Mouse (Mus musculus) WW6 (cell line): ENCODE data around the gene Nipal4.
"Not testable (repeated sequence)": the region's sequence is repeated elsewhere in the genome, so short reads cannot be mapped to it uniquely, and the experiment has no call there.

Experiments used
- DNase-seq: peaks from one replicate; pipeline ENCODE4 v3.0.0-alpha.2; 2013; ENCODE audit warnings: low read depth, low spot score

Nipal4 gene

GRCm38 (mm10) chr11:46165866-46166585, at the start of gene Nipal4:
Gene Nipal4 (minus strand): TSS chr11:46166508.
- DNase-seq = peak; percentile 40

GRCm38 (mm10) chr11:46215354-46215753, 49.0 kb upstream of the Nipal4 start:
- peak; percentile 80 for DNase-seq

- no peak for DNase-seq
Observed at GRCm38 (mm10) chr11:46214368-46215230, 48.3 kb upstream of the Nipal4 start.

GRCm38 (mm10) chr11:46213844-46214243, 47.5 kb upstream of the Nipal4 start:
- no peak for DNase-seq

GRCm38 (mm10) chr11:46211858-46212257, 45.5 kb upstream of the Nipal4 start:
- DNase-seq = no peak

GRCm38 (mm10) chr11:46209884-46210283, 43.6 kb upstream of the Nipal4 start:
- no peak for DNase-seq

- DNase-seq = no peak
Observed at GRCm38 (mm10) chr11:46205639-46206409, 39.5 kb upstream of the Nipal4 start.

GRCm38 (mm10) chr11:46204841-46205240, 38.5 kb upstream of the Nipal4 start:
- no peak for DNase-seq

- DNase-seq = no peak
Observed at GRCm38 (mm10) chr11:46202547-46202887, 36.2 kb upstream of the Nipal4 start.

GRCm38 (mm10) chr11:46201636-46202546, 35.6 kb upstream of the Nipal4 start:
- DNase-seq = no peak

GRCm38 (mm10) chr11:46200664-46201063, 34.4 kb upstream of the Nipal4 start:
- DNase-seq = no peak

- no peak for DNase-seq
Observed at GRCm38 (mm10) chr11:46194175-46194574, 27.9 kb upstream of the Nipal4 start.

- no peak for DNase-seq
Observed at GRCm38 (mm10) chr11:46188283-46188682, 22.0 kb upstream of the Nipal4 start.

- no peak for DNase-seq
Observed at GRCm38 (mm10) chr11:46185486-46185885, 19.2 kb upstream of the Nipal4 start.

GRCm38 (mm10) chr11:46184946-46185345, 18.6 kb upstream of the Nipal4 start:
- DNase-seq = no peak

- DNase-seq = not testable (repeated sequence)
Observed at GRCm38 (mm10) chr11:46182031-46182430, 15.7 kb upstream of the Nipal4 start.

- DNase-seq = no peak
Observed at GRCm38 (mm10) chr11:46177246-46178043, 11.1 kb upstream of the Nipal4 start.

GRCm38 (mm10) chr11:46176155-46176554, 9.8 kb upstream of the Nipal4 start:
- no peak for DNase-seq

GRCm38 (mm10) chr11:46172128-46172527, 5.8 kb upstream of the Nipal4 start:
- no peak for DNase-seq

GRCm38 (mm10) chr11:46169908-46170307, 3.6 kb upstream of the Nipal4 start:
- DNase-seq = no peak
